Mouse (Mus musculus): ENCODE results near the gene Arhgdib.

DNA sequence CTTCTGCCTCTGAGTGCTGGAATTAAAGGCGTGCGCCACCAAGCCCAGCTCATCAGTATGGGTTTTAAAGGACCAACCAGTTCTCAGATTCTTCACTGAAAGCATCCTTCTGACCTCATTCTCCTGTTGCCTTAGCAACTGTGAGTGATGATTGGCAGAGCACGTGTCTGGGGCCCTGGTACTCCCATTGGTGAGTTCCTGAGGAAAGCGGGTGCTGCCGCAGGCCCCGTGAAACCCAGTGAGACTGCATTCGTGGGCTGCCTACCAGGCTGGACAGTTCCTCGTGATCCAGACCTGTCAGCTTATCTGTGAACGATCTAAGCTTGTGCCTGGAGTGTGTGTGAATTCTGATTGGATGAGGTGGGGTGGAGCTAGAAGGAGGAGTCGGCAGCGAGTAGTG is 45.0 kb upstream of the Arhgdib start:
- TF ChIP-seq CTCF (IDR thresholded peaks at IDR 0.05) (no peak), EP300 (IDR thresholded peaks at IDR 0.05; ENCODE audit: insufficient read depth, low read depth, low read length) (no peak)

Measured in heart, adult 2 months (tissue).